Mouse (Mus musculus) stomach, embryonic 15.5 days (tissue): ENCODE measurements around the gene Sipa1l2. TPM values are rescaled to one million over a fixed set of nuclear protein-coding genes. Genes with fewer than 3 reads are reported as not detected.
"Not testable (repeated sequence)": the region's sequence is repeated elsewhere in the genome, so short reads cannot be mapped to it uniquely, and the experiment has no call there.

Experiments used
- ATAC-seq: fragments of 200-750 bp; cut with Nextera tagmentation; 2 replicates; pipeline ENCODE4 v1.8.0; 2017; ENCODE audit warnings: low read depth, moderate number of reproducible peaks, moderate TSS enrichment; ENCODE audit not compliant: insufficient read depth, low FRiP score
- H3K27ac ChIP-seq: fragments of 300-500 bp; sonication (generic); 2 replicates; pipeline ENCODE4 v1.5.1; 2015; ENCODE audit warnings: mild to moderate bottlenecking, inconsistent platforms
- H3K27me3 ChIP-seq: fragments of 300-500 bp; sonication (generic); replicated peaks from 2 replicates; pipeline ENCODE4 v1.6.1; 2015; ENCODE audit warnings: inconsistent platforms
- H3K36me3 ChIP-seq: fragments of 300-500 bp; sonication (generic); 2 replicates; pipeline ENCODE4 v1.6.1; 2015; ENCODE audit warnings: inconsistent platforms
- H3K4me1 ChIP-seq: fragments of 300-500 bp; sonication (generic); 2 replicates; pipeline ENCODE4 v1.6.1; 2015; ENCODE audit warnings: inconsistent platforms
- H3K4me2 ChIP-seq: fragments of 300-500 bp; sonication (generic); 2 replicates; pipeline ENCODE4 v1.6.1; 2015; ENCODE audit warnings: mild to moderate bottlenecking, inconsistent platforms
- H3K4me3 ChIP-seq: fragments of 300-500 bp; sonication (generic); replicated peaks from 2 replicates; pipeline ENCODE4 v1.5.1; 2015; ENCODE audit warnings: inconsistent platforms
- H3K9ac ChIP-seq: fragments of 300-500 bp; sonication (generic); 2 replicates; pipeline ENCODE4 v1.6.1; 2015; ENCODE audit warnings: inconsistent platforms
- H3K9me3 ChIP-seq: fragments of 300-500 bp; sonication (generic); 2 replicates; pipeline ENCODE4 v1.6.1; 2016; ENCODE audit warnings: inconsistent platforms
- WGBS: fragments of 180-500 bp; shearing (Covaris S2); methylation state at CpG from one replicate; pipeline ENCODE4 v1.1.7; 2015; 5-methylcytosine and 5-hydroxymethylcytosine counted together
- polyA plus RNA-seq: library from polyadenylated mRNA; unstranded; fragments of >200 nt; fragmentation: Nextera tagmentation; extraction: Ambion mirVana; gene quantifications from 2 replicates; pipeline ENCODE4 v1.2.1, GENCODE M21; 2015

The Sipa1l2 gene
- polyA plus RNA-seq, 1 experiment from 2014 or later: 8.3 TPM

- 0 out of 2 replicates have a peak, but pooled peaks cover 7% of the 10 kb centered on the region for H3K4me1 ChIP-seq
- no peak overlapping the region for H3K4me2 ChIP-seq
- H3K36me3 ChIP-seq: no peaks in the 10 kb centered on the region
- ATAC-seq: 0 out of 2 replicates have a peak, but pooled peaks have one; percentile 15
- H3K9me3 ChIP-seq: no peaks in the 10 kb centered on the region
- H3K9ac ChIP-seq: no peak overlapping the region
- H3K27ac ChIP-seq: no peak overlapping the region
- WGBS: 46% methylated on average over 5 of the region's 5 CpGs
- H3K27me3 ChIP-seq: no peaks in the 10 kb centered on the region
- H3K4me3 ChIP-seq: no peak overlapping the region
These were observed 159.0 kb downstream of the Sipa1l2 start for GRCm38 (mm10) chr8:125410646-125411045.

DNA sequence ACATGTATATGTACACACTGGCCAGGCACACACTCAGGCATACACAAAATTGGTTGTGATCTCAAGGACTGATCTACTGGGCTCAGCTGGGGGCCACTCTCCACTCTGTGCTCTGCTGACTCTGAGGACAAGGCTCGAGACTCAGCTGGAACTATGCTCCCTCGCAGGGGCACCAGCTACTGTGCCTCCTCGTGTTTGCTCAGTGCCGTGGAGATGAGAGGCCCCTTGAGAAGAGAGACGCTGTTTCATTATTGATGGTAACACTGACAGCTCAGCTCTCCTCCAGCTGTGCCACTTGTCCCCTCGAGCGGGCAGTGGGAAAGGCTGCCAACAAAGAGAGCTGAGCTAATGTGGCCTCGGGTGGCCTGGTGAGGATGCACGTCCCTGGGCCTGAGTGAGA is 161.9 kb downstream of the Sipa1l2 start:
- Histone ChIP-seq H3K4me3 (no peak overlapping the region), H3K36me3 (no peaks in the 10 kb centered on the region), H3K4me2 (no peak overlapping the region), H3K27ac (no peak overlapping the region), H3K9ac (no peak overlapping the region), H3K4me1 (no peaks in the 10 kb centered on the region), H3K27me3 (no peaks in the 10 kb centered on the region), H3K9me3 (no peaks in the 10 kb centered on the region; the same call in 1 of the 2 replicates)
- ATAC-seq: no peak
- 38% methylated on average over 9 of the region's 9 CpGs for WGBS

DNA sequence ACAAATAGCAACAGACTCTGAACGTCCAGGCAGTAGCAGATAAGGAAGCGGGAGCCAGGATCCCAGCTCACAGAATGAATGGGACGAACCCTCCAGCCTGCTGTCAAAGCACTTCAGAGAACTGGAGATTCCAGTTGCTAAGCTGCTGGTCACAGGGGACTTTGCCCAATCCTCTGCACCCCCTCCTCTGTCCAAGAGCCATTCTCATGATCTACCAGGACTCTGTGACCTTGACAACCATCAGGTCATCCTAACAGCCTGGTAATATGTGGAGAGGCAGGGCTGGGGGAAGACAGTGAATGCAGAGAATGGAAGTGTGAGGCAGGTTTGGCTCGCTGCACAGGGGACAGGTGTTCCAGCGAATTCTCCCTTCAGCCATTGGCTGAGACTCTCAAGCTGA is 163.2 kb downstream of the Sipa1l2 start:
- WGBS: 51% methylated on average over 5 of the region's 5 CpGs
- H3K27me3 ChIP-seq: no peaks in the 10 kb centered on the region
- no peak for ATAC-seq

GRCm38 (mm10) chr8:125401350-125401749 is 168.3 kb downstream of the Sipa1l2 start:
- no peaks in the 10 kb centered on the region for H3K27me3 ChIP-seq
- ATAC-seq: no peak
- H3K9me3 ChIP-seq: no peaks in the 10 kb centered on the region; the same call in 1 of the 2 replicates
- H3K36me3 ChIP-seq: no peaks in the 10 kb centered on the region
- 77% methylated on average over 3 of the region's 3 CpGs for WGBS
- H3K9ac ChIP-seq: no peak overlapping the region
- 0 out of 2 replicates have a peak, but pooled peaks cover 2% of the 10 kb centered on the region for H3K4me1 ChIP-seq
- no peak overlapping the region for H3K27ac ChIP-seq
- H3K4me3 ChIP-seq: no peak overlapping the region
- H3K4me2 ChIP-seq: no peak overlapping the region

More for the DNA sequence above, 163.2 kb downstream of the Sipa1l2 start:
- Histone ChIP-seq H3K4me2 (no peak overlapping the region), H3K4me1 (no peaks in the 10 kb centered on the region), H3K9ac (no peak overlapping the region), H3K36me3 (no peaks in the 10 kb centered on the region), H3K9me3 (no peaks in the 10 kb centered on the region; the same call in 1 of the 2 replicates), H3K4me3 (no peak overlapping the region), H3K27ac (no peak overlapping the region)

GRCm38 (mm10) chr8:125397981-125398380 is 171.6 kb downstream of the Sipa1l2 start:
- Histone ChIP-seq H3K9me3 (no peaks in the 10 kb centered on the region), H3K27ac (no peak overlapping the region), H3K4me1 (0 out of 2 replicates have a peak, but pooled peaks cover 2% of the 10 kb centered on the region), H3K27me3 (no peaks in the 10 kb centered on the region), H3K4me3 (no peak overlapping the region), H3K9ac (no peak overlapping the region), H3K4me2 (no peak overlapping the region), H3K36me3 (no peaks in the 10 kb centered on the region)
- no peak for ATAC-seq
- WGBS: 55% methylated on average over 14 of the region's 14 CpGs

- not testable (repeated sequence) for H3K4me3 ChIP-seq, H3K9ac ChIP-seq, H3K36me3 ChIP-seq, ATAC-seq, H3K27me3 ChIP-seq, H3K4me2 ChIP-seq, H3K4me1 ChIP-seq, H3K27ac ChIP-seq, H3K9me3 ChIP-seq
- 85% methylated on average over 8 of the region's 8 CpGs for WGBS
These were observed 173.9 kb downstream of the Sipa1l2 start for GRCm38 (mm10) chr8:125395682-125396081.

- no peak overlapping the region for H3K9ac ChIP-seq
- WGBS: 77% methylated on average over 8 of the region's 8 CpGs
- no peak overlapping the region for H3K4me2 ChIP-seq
- H3K27me3 ChIP-seq: no peaks in the 10 kb centered on the region
- ATAC-seq: no peak
- H3K36me3 ChIP-seq: no peaks in the 10 kb centered on the region
- no peak overlapping the region for H3K4me3 ChIP-seq
- no peaks in the 10 kb centered on the region for H3K9me3 ChIP-seq
- H3K4me1 ChIP-seq: peaks cover 10% of the 10 kb centered on the region; the same call in 1 of the 2 replicates
- no peak overlapping the region for H3K27ac ChIP-seq
These were observed 174.6 kb downstream of the Sipa1l2 start for GRCm38 (mm10) chr8:125395032-125395431.

DNA sequence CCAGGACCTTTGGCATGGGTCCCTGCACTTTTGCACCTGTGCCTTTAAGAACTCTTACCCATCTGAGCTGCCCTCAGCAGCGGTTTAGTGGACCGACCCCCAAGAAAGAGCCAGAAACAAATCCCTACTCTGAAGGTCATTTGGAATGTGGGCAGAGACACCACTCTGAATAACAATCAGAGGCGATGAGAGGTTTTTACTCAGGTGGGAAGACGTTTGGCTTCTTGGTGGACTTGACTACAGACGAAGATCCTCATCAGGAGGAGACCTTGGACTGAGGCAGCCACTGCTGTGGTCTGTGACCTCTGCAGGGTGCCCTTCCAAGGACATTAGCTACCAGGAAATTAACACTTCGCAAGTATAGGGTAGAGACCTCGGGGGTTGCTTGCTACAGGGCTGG is 177.9 kb downstream of the Sipa1l2 start:
- WGBS: 59% methylated on average over 7 of the region's 7 CpGs
- Histone ChIP-seq H3K9ac (no peak overlapping the region), H3K9me3 (no peaks in the 10 kb centered on the region), H3K4me2 (no peak overlapping the region), H3K4me3 (no peak overlapping the region), H3K27ac (no peak overlapping the region), H3K27me3 (no peaks in the 10 kb centered on the region), H3K4me1 (peaks cover 21% of the 10 kb centered on the region), H3K36me3 (no peaks in the 10 kb centered on the region)
- ATAC-seq: no peak

DNA sequence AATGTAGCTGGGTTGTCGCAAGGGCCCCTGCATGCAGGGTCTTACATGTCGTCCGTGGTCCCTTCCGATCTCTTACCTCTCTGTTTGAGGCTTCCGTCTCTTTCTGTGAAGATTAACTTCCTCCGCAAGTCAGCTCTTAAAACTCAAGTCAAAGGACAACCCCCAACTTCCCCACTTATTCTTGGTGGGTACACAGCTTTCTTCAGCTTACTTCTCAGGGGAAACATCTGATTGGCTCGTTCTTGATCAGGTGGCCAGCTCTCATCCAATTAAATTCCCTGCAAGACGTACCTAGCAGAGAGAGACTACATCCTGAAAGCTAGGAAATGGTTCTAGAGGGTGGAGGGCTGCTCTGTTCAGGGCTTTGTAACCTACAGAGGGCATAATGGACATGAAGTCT is 178.3 kb downstream of the Sipa1l2 start:
- no peak for ATAC-seq
- no peaks in the 10 kb centered on the region for H3K27me3 ChIP-seq
- no peaks in the 10 kb centered on the region for H3K9me3 ChIP-seq
- H3K4me2 ChIP-seq: no peak overlapping the region
- H3K36me3 ChIP-seq: no peaks in the 10 kb centered on the region
- 66% methylated on average over 8 of the region's 8 CpGs for WGBS
- H3K27ac ChIP-seq: no peak overlapping the region
- no peak overlapping the region for H3K4me3 ChIP-seq
- peaks cover 21% of the 10 kb centered on the region for H3K4me1 ChIP-seq
- H3K9ac ChIP-seq: no peak overlapping the region

GRCm38 (mm10) chr8:125390506-125390895 is 179.1 kb downstream of the Sipa1l2 start:
- WGBS: 60% methylated on average over 6 of the region's 6 CpGs
- ATAC-seq: no peak
- no peaks in the 10 kb centered on the region for H3K9me3 ChIP-seq
- no peak overlapping the region for H3K9ac ChIP-seq
- no peaks in the 10 kb centered on the region for H3K36me3 ChIP-seq
- H3K4me2 ChIP-seq: no peak overlapping the region
- no peak overlapping the region for H3K4me3 ChIP-seq
- H3K27me3 ChIP-seq: no peaks in the 10 kb centered on the region
- H3K4me1 ChIP-seq: peaks cover 26% of the 10 kb centered on the region
- 0 out of 2 replicates have a peak overlapping the region, but pooled peaks have one; percentile 40 for H3K27ac ChIP-seq

DNA sequence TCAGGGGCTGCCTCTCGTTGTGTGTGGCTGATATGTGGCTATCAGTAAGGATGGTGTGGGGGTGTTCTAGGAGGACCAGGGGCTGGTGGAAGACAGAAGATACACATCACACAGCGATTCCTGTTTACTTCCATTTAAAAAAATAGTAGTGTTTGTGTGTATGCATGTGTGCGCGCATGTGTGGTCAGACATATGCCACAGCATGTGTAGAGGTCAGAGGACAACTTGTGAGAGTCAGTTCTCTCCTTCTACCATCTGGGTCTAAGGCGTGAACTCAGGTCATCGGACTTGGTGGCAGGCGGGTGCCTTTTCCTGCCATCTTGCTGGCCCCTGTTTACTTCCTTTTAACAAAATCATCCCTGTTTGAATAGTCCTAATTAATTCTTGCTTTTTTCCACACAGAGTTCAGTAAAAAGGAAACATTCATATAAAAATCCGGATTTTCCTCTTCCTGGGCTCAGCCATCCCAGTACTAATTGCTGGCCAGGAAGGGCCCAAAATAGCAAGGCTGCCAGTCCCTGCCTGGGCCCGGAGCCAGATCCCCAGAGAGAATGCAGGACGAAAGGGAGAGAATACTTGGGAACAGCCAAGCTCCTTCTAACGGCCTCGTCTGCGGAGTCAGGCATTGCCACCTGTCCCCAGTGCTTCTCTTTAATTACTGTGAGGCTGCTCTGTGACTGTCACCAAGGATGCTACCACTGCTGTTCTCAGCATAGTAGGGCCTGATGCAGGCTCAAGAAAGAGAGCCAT is 179.7 kb downstream of the Sipa1l2 start:
- ATAC-seq: no peak
- no peak overlapping the region for H3K9ac ChIP-seq
- H3K4me1 ChIP-seq: peaks cover 30% of the 10 kb centered on the region
- H3K36me3 ChIP-seq: no peaks in the 10 kb centered on the region
- H3K9me3 ChIP-seq: no peaks in the 10 kb centered on the region
- WGBS: 54% methylated on average over 13 of the region's 13 CpGs
- no peak overlapping the region for H3K4me3 ChIP-seq
- no peak overlapping the region for H3K4me2 ChIP-seq
- H3K27ac ChIP-seq: 0 out of 2 replicates have a peak overlapping the region, but pooled peaks have one; percentile 40
- H3K27me3 ChIP-seq: no peaks in the 10 kb centered on the region

DNA sequence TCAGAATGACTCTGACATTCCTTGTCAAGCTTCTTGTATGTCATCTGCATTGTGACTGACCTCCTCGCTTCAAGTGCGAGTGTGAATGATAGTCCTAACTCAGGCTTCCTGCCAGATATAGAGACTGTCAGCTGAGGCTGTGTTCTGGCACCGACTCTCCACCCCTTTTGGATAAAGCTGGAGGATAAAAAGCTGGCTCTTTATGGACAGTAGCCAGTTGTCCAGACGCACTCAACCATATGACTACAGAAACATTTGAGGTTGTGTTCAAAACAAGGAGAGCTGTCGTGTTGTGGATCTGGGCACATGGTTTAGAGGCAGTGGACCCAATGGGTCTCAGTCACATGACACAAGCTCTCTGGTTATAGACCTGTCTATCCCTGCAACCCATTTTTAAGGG is 180.3 kb downstream of the Sipa1l2 start:
- H3K9me3 ChIP-seq: no peaks in the 10 kb centered on the region
- H3K4me3 ChIP-seq: no peak overlapping the region
- no peak overlapping the region for H3K4me2 ChIP-seq
- no peak for ATAC-seq
- no peak overlapping the region for H3K9ac ChIP-seq
- no peaks in the 10 kb centered on the region for H3K27me3 ChIP-seq
- no peak overlapping the region for H3K27ac ChIP-seq
- H3K36me3 ChIP-seq: no peaks in the 10 kb centered on the region
- WGBS: 36% methylated on average over 5 of the region's 5 CpGs
- peaks cover 30% of the 10 kb centered on the region for H3K4me1 ChIP-seq
